Comparison of ENCODE assay signal across 8 mouse cellular contexts in the genomic region with DNA sequence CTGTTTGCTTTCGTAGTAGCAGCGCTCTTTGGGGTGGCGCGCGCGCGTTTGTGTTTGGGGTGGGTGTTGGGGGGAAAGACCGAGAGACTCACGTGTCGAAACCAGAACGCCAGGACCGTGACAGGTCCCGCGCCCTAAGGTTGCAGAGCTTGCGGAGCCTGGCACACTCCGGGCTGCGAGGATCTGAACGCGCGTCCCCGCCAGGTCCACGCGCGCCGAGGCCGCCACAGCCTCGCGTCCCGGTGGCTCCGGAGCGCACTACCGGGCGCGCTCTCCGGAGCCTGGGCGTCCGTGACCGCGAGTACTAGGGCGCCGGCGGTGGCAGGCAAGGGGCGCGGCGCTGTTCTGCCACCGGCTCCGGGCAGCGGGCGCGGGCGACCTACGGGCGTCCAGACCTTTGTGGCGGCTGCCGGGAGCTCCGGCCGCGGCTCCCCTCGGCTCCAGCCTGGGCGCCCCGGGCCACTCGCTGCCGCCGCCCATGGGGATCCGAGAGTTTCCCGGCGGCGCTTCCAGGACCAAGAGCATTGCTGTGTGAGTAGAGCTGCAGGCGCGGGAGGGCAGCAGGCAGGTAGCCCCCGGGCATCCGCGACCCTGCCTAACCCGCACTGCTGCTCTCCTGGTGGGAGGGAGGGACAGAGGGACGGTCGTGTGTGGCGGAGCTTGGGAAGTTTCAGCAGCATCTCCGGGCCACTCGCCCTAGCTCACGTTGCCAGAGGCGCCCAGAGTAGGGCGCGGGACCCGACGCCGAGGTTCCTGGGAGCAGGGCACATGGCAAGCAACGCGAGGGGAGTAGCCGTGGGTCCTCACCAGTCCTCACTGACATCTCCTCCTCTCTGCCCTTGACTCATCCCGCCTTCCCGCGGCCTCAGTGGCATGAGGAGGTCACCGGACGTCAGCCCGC.
A peak's percentile ranks its signal among the peaks of the same experiment; 100 is the strongest.
DNase-seq lines count a peak whose midpoint lies in the region; ATAC-seq and TF ChIP-seq lines count a peak whose summit lies in the region.

No protein-coding gene starts in this region.

- no peak for TF ChIP-seq CTCF in embryonic fibroblast, embryonic 13.5 days (IDR thresholded peaks at IDR 0.05; ENCODE audit: borderline replicate concordance, insufficient read depth, low read length)
- TF ChIP-seq CTCF in small intestine, adult 2 months (IDR thresholded peaks at IDR 0.05; ENCODE audit: extremely low read depth, insufficient read length, insufficient replicate concordance, low read depth, low read length): no peak

- H3K9ac ChIP-seq in heart, embryonic 12.5 days: peak overlapping the region; percentile 65
- peak overlapping the region; percentile 39 for H3K9ac ChIP-seq in intestine, embryonic 14.5 days (ENCODE audit: low read length)
- peak overlapping the region; percentile 39 for H3K9ac ChIP-seq in lung, embryonic 15.5 days

- no peaks in the 10 kb centered on the region for H3K9me3 ChIP-seq in heart, embryonic 12.5 days (replicated peaks)
- no peaks in the 10 kb centered on the region for H3K9me3 ChIP-seq in intestine, embryonic 14.5 days (ENCODE audit: control insufficient read depth, low read length)
- no peaks in the 10 kb centered on the region for H3K9me3 ChIP-seq in lung, embryonic 15.5 days

- 0 out of 2 replicates have a peak, but pooled peaks have one; percentile 11 for ATAC-seq in heart, embryonic 12.5 days (ENCODE audit: insufficient number of reproducible peaks, low FRiP score)
- peak; percentile 38 for ATAC-seq in intestine, embryonic 14.5 days (replicated peaks; ENCODE audit: low FRiP score, low TSS enrichment, low read depth)
- peak; percentile 21; the same call in 1 of the 2 replicates for ATAC-seq in lung, embryonic 15.5 days (ENCODE audit: borderline replicate concordance, extremely low read depth, low FRiP score, low TSS enrichment)

- no peak overlapping the region for H3K27ac ChIP-seq in heart, embryonic 12.5 days (ENCODE audit: poor library complexity, severe bottlenecking)
- no peak overlapping the region for H3K27ac ChIP-seq in embryonic fibroblast, embryonic 13.5 days (ENCODE audit: insufficient read depth, low read length)
- no peak overlapping the region for H3K27ac ChIP-seq in intestine, embryonic 14.5 days (ENCODE audit: low read depth)
- H3K27ac ChIP-seq in lung, embryonic 15.5 days: no peak overlapping the region
- H3K27ac ChIP-seq in small intestine, adult 2 months (ENCODE audit: insufficient read depth, low read depth, low read length): no peak overlapping the region

- H3K27me3 ChIP-seq in heart, embryonic 12.5 days (replicated peaks): peaks cover 39% of the 10 kb centered on the region
- H3K27me3 ChIP-seq in intestine, embryonic 14.5 days (replicated peaks; ENCODE audit: control insufficient read depth, insufficient read depth, low read length): peaks cover 41% of the 10 kb centered on the region
- peaks cover 44% of the 10 kb centered on the region for H3K27me3 ChIP-seq in lung, embryonic 15.5 days
- peaks cover 18% of the 10 kb centered on the region for H3K27me3 ChIP-seq in small intestine, adult 2 months (ENCODE audit: control insufficient read depth, insufficient read depth, low read length)

- no peaks in the 10 kb centered on the region for H3K36me3 ChIP-seq in heart, embryonic 12.5 days
- H3K36me3 ChIP-seq in intestine, embryonic 14.5 days (ENCODE audit: control insufficient read depth, insufficient read depth, low read length): no peaks in the 10 kb centered on the region
- no peaks in the 10 kb centered on the region for H3K36me3 ChIP-seq in lung, embryonic 15.5 days
- H3K36me3 ChIP-seq in small intestine, adult 2 months (ENCODE audit: control insufficient read depth, insufficient read depth, low read length): no peaks in the 10 kb centered on the region

- peak overlapping the region; percentile 99 for H3K4me2 ChIP-seq in heart, embryonic 12.5 days
- peak overlapping the region; percentile 99 for H3K4me2 ChIP-seq in intestine, embryonic 14.5 days (ENCODE audit: low read length)
- peak overlapping the region; percentile 93 for H3K4me2 ChIP-seq in lung, embryonic 15.5 days

- TF ChIP-seq POLR2A in embryonic fibroblast, embryonic 13.5 days (IDR thresholded peaks at IDR 0.05; ENCODE audit: low read depth, low read length): no peak
- no peak for TF ChIP-seq POLR2A in small intestine, adult 2 months (IDR thresholded peaks at IDR 0.05; ENCODE audit: low read depth, low read length)

- peaks cover 8% of the 10 kb centered on the region for H3K4me1 ChIP-seq in heart, embryonic 12.5 days (replicated peaks)
- H3K4me1 ChIP-seq in embryonic fibroblast, embryonic 13.5 days (ENCODE audit: control insufficient read depth, insufficient read depth, low read length): no peaks in the 10 kb centered on the region
- peaks cover 10% of the 10 kb centered on the region; the same call in 1 of the 2 replicates for H3K4me1 ChIP-seq in intestine, embryonic 14.5 days (replicated peaks; ENCODE audit: control insufficient read depth, insufficient read depth, low read length)
- H3K4me1 ChIP-seq in lung, embryonic 15.5 days: peaks cover 21% of the 10 kb centered on the region
- H3K4me1 ChIP-seq in small intestine, adult 2 months (ENCODE audit: control insufficient read depth, insufficient read depth, insufficient read length, low read length): no peaks in the 10 kb centered on the region; the same call in 1 of the 2 replicates

- H3K4me3 ChIP-seq in heart, embryonic 12.5 days: peak overlapping the region; percentile 62
- H3K4me3 ChIP-seq in embryonic fibroblast, embryonic 13.5 days (ENCODE audit: insufficient read depth, low read length): peak overlapping the region; percentile 8
- H3K4me3 ChIP-seq in intestine, embryonic 14.5 days (ENCODE audit: low read depth, low read length): peak overlapping the region; percentile 49
- H3K4me3 ChIP-seq in lung, embryonic 15.5 days: peak overlapping the region; percentile 49
- peak overlapping the region; percentile 35 for H3K4me3 ChIP-seq in small intestine, adult 2 months (ENCODE audit: low read depth, low read length)

- intact Hi-C loops in heart, postnatal 25 days (cut with DNase I): no loop called here

- DNase-seq in heart, postnatal 25 days (ENCODE audit: low spot score): no peak
- peak; percentile 36 for DNase-seq in adrenal gland, postnatal 25 days
- peak; percentile 70 for DNase-seq in intestine, embryonic 14.5 days (ENCODE audit: low spot score)
- DNase-seq in thymus, postnatal 25 days: no peak

- under 1% methylated on average over 94 of the region's 95 CpGs for WGBS in heart, embryonic 12.5 days
- WGBS in intestine, embryonic 14.5 days: under 1% methylated on average over 94 of the region's 95 CpGs
- 1% methylated on average over 70 of the region's 95 CpGs for WGBS in lung, embryonic 15.5 days
- WGBS in small intestine, adult 2 months: 3% methylated on average over 87 of the region's 95 CpGs

Comparison
In these comparisons a context has a peak if more than half of its experiments do, and no peak if none do; other contexts are left out.
1. H3K4me3 ChIP-seq: peak in every context shown above with its lines; median percentile 62 in heart, embryonic 12.5 days; 49 in intestine, embryonic 14.5 days; 49 in lung, embryonic 15.5 days; 35 in small intestine, adult 2 months; 8 in embryonic fibroblast, embryonic 13.5 days.
2. DNase-seq: peak in adrenal gland, postnatal 25 days (single experiment) and intestine, embryonic 14.5 days (single experiment); none in heart, postnatal 25 days (single experiment) and thymus, postnatal 25 days (single experiment).
3. Peak in every context shown above with its lines, with median percentiles within 50 percentile points of each other: ATAC-seq, H3K4me2 ChIP-seq and H3K9ac ChIP-seq.